ENCODE assay signal across 26 mouse cellular contexts in genomic region chr11:82600151-82600550, GRCm38 (mm10).
"Had no signal": no experiment of that assay in that cellular context is flagged by ENCODE, and none has a peak within 500 bp of the region (broad histone marks: within the 10 kb centered on the region; RNA-seq: fewer than 3 reads in every experiment).

No protein-coding gene starts in this region.

- H3K36me3 ChIP-seq: heart, embryonic 10.5 days; heart, embryonic 13.5 days; heart, embryonic 15.5 days; hindbrain, embryonic 13.5 days; hindbrain, embryonic 15.5 days; kidney, embryonic 15.5 days; limb, embryonic 10.5 days; limb, embryonic 12.5 days; liver, embryonic 13.5 days; liver, embryonic 15.5 days had no signal

- H3K9me3 ChIP-seq: heart, embryonic 10.5 days; heart, embryonic 13.5 days; heart, embryonic 15.5 days; hindbrain, embryonic 13.5 days; hindbrain, embryonic 15.5 days; kidney, embryonic 15.5 days; limb, embryonic 10.5 days; limb, embryonic 12.5 days; liver, embryonic 13.5 days; liver, embryonic 15.5 days had no signal

- H3K4me1 ChIP-seq: heart, embryonic 10.5 days; liver, embryonic 13.5 days; liver, embryonic 15.5 days had no signal

- H3K27ac ChIP-seq: gastrocnemius, adult 2 months; heart, embryonic 10.5 days; heart, embryonic 13.5 days; heart, embryonic 15.5 days; hindbrain, embryonic 13.5 days; hindbrain, embryonic 15.5 days; hindbrain, postnatal 0 days; kidney, embryonic 15.5 days; kidney, postnatal 0 days; left cerebral cortex, adult 2 months; limb, embryonic 10.5 days; limb, embryonic 12.5 days; liver, embryonic 13.5 days; liver, embryonic 15.5 days had no signal

- DNase-seq: gastrocnemius, adult 2 months; gastrocnemius, postnatal 10 days; gastrocnemius, postnatal 25 days; heart, adult 18-20 months; heart, postnatal 14 days; heart, postnatal 36 days; kidney, adult 11 months; kidney, adult 2 months; kidney, adult 9 months; kidney, postnatal 14 days; kidney, postnatal 36 days; liver; liver, embryonic 13.5 days; liver, postnatal 0 days had no signal

- H3K9ac ChIP-seq: heart, embryonic 13.5 days; heart, embryonic 15.5 days; hindbrain, embryonic 13.5 days; hindbrain, embryonic 15.5 days; kidney, embryonic 15.5 days; limb, embryonic 12.5 days; liver, embryonic 13.5 days; liver, embryonic 15.5 days; liver, postnatal 0 days had no signal

- H3K4me3 ChIP-seq: gastrocnemius, adult 2 months; heart, embryonic 10.5 days; heart, embryonic 13.5 days; heart, embryonic 15.5 days; hindbrain, embryonic 13.5 days; hindbrain, embryonic 15.5 days; kidney, embryonic 15.5 days; left cerebral cortex, adult 2 months; limb, embryonic 10.5 days; limb, embryonic 12.5 days; liver, embryonic 13.5 days; liver, embryonic 15.5 days had no signal
